Mouse (Mus musculus) spleen, adult 2 months (tissue): ENCODE measurements around the gene Col17a1.

Experiments used
- CTCF ChIP-seq: fragments of 200-500 bp; IDR thresholded peaks from 2 replicates; pipeline ENCODE4 v1.5.1; 2011; ENCODE audit warnings: mild to moderate bottlenecking, inconsistent platforms; ENCODE audit not compliant: insufficient read depth, insufficient read length, insufficient replicate concordance; ENCODE audit errors: extremely low read depth
- POLR2A ChIP-seq: fragments of 200-500 bp; IDR thresholded peaks from 2 replicates; pipeline ENCODE4 v1.6.1; 2011; ENCODE audit warnings: low read depth, low read length, inconsistent platforms

DNA sequence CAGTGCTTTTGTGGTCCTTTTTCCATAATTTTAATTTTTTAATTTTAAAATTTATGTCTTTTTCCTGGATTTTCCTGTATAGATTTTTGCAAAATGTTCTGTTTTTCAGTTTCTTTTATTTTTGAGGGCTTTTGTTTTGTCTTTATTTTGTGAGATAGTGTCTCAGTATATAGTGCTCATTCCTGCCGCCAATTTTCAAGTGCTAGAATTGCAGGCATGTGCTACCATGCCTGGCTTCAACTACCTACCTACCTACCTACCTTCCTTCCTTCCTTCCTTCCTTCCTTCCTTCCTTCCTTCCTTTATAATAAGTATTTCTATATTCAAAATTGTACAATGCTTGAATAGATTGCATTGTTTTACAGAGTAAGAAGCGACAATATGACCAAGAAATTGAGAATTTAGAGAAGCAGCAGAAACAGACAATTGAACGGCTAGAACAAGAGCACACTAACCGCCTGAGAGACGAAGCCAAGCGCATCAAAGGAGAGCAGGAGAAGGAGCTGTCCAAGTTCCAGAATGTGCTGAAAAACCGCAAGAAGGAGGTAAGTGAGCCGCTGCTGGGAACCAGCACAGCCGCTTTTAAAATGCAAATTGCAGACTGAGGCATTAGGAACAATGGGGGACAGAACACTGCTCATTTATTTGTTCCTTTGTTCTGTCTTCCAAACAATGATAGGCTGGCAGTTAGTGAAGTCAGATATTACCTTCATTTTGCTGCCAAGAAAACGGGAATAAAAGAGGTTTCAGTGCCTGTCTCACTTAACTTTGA, 66.8 kb downstream of the Col17a1 start:
- no peak for TF ChIP-seq POLR2A
- TF ChIP-seq CTCF = no peak
